Mouse (Mus musculus) kidney, postnatal 4 days (tissue): ENCODE results near the gene Upb1.
A peak's percentile ranks its signal among the peaks of the same experiment; 100 is the strongest.

Experiments used
- DNase-seq, 2 experiments: peaks; one replicate each; pipeline ENCODE4 v3.0.0; 2021; ENCODE audit warnings: mixed read lengths in 2 of 2

Gene Upb1

GRCm38 (mm10) chr10:75428049-75429003, 27.4 kb downstream of the Upb1 start:
- DNase-seq = no peak

DNA sequence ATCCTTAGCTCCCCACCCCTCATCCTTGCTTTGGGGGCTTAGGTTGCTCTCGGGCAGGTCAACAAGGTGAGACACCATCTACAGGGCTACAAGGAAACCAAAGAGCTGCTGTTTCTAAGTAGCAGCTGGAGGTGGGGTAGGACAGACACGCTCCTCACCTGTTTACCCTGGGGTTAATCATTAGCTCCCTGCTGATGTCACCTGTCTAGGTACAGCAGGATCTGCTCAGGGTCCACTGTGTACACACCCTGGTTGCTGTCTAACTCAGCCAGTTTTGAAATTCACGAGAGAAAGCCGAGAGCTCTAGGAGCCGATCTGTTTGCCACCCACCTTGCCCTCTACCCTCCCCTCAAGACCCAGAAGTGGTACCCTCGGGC, 28.1 kb downstream of the Upb1 start:
- DNase-seq = peak in 1 of 2 experiments; percentile 45

- DNase-seq = no peak
Measured at GRCm38 (mm10) chr10:75429522-75430146, 28.7 kb downstream of the Upb1 start.

- no peak for DNase-seq
Measured at GRCm38 (mm10) chr10:75430147-75430537, 29.2 kb downstream of the Upb1 start.

GRCm38 (mm10) chr10:75430633-75431032, 29.7 kb downstream of the Upb1 start:
- no peak for DNase-seq

GRCm38 (mm10) chr10:75436604-75437217, 35.8 kb downstream of the Upb1 start:
- DNase-seq = peak; percentile 82 to 86

DNA sequence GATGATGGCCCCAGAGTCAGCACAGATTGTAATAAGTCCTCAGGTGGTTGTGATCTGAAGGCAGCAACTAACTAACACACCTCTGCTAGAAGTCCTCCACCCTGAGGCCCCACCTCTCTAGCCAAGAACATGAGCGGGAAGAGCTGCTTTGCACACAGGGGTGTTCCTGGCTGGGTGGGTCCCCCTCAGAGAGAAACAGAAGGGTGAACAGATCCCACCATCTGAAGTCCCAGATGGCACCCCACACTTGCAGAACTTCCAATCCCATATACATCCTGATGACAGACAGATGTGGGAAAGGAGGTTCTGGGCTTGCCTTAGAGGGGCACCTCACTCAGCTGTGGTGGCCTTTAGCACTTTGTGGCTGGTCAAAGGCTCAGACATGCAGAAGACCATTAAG, 36.4 kb downstream of the Upb1 start:
- DNase-seq = no peak

DNA sequence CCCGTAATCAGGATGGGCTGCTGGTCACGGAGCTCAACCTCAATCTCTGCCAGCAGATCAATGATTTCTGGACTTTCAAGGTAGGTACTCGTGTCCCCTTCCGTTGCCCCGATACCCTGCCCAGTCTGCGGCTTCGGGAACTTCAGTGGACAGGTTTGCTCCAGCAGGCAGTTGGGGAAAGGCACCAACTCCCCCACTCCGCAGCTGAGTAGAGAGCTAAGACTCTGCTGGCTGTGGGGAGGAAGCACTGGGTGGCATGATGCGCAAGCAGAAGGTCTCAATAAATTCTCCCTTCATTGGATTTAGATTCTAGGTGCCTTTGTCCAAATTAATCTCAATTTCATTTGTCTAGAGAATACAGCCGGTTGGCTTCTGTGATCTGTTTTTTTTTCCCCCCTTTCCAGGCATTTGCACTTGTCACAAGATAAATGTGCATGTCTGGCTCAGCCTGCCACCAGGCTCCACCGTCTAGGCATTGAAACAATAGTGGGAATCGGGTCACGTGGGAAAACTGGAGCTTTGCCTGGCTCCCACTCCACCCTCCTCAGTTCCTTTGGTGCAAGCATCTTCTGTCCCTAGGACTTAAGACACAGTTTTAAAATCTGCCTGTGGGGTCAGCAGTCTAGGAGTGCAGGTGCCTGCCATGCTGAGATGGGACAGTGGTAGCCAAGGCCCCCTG, 37.4 kb downstream of the Upb1 start:
- peak; percentile 68 to 78 for DNase-seq

DNA sequence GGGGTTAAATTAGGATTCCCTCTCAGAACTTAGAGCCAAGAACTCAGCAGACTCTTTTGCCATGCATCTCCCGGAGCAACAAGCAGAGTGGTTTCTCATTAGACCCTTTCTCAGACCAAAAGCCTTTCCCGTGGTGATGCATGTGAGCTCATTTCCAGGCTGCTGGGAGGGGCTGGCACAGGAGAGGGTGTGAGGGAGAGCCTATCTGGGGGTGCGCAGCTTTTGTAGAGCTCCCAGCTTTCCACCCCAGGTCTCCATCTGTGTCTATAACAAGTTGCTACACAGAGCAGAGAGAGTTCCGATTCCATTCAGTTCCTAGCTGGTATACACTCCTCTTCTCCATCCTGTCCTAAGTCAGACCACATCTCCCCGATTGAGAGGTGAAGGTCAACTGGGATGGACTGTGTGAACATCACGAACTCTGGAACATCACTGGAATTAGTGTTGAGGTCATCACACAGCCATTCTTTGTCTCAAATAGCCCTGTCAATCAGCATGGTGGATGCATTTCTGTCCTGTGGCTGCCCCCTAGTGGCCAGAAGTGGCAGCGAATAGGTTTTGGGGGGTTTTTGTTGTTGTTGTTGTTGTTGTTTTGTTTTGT, 38.4 kb downstream of the Upb1 start:
- DNase-seq = peak; percentile 67 to 69

- DNase-seq = no peak
Measured at GRCm38 (mm10) chr10:75440756-75441155, 39.8 kb downstream of the Upb1 start.

GRCm38 (mm10) chr10:75441800-75442199, 40.9 kb downstream of the Upb1 start:
- DNase-seq = no peak

DNA sequence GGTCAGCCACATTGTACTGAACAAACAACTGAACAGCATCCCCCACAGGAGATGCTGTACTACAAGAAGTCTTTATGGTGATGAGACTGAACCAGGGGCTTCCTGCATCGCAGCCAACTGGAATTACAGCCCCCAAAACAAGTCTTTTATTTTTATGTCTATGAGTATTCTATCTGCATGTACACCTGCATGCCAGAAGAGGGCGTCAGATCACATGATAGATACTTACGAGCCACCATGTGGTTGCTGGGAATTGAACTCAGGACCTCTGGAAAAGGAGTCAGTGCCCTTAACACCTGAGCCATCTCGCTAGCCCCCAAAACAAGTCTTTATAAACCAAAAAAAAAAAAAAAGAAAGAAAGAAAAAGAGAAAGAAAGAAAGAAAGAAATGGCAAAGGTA, 42.1 kb downstream of the Upb1 start:
- no peak for DNase-seq

DNA sequence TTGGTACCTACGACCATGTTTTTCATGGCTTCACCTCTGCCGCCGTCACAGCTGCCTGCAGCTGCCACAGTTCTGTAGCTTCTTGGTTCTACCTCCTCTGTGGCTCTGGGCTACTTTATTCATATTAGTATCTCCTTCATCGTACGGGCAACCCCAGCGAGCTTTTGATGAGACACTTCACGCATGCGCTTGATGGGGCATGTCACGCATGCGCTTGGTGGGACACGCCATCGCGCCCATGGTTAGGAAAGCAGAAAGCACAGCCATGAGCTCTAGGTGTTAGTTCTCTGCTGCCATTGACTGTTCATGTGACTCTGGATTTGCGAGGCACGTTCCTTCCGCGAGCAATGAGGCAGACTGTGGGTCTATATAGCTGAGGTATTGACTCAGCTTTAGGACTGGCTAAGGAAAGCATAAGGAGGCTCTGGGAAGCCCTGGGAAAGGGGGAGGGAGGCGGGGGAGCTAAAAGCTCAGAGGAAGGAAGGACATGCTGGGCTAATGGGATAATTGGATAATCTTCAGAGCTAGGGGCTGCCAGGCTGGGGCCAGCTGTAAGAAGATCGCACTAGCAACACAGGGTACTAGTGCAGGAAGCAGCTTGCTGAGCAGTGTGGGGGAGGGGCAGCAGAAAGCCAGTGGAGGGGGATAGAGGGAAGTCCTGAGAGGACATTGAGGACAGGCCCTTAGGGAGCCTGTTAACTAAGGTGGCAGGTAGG, 43.4 kb downstream of the Upb1 start:
- peak; percentile 59 to 73 for DNase-seq

- no peak for DNase-seq
Measured at GRCm38 (mm10) chr10:75445030-75445429, 44.1 kb downstream of the Upb1 start.

DNA sequence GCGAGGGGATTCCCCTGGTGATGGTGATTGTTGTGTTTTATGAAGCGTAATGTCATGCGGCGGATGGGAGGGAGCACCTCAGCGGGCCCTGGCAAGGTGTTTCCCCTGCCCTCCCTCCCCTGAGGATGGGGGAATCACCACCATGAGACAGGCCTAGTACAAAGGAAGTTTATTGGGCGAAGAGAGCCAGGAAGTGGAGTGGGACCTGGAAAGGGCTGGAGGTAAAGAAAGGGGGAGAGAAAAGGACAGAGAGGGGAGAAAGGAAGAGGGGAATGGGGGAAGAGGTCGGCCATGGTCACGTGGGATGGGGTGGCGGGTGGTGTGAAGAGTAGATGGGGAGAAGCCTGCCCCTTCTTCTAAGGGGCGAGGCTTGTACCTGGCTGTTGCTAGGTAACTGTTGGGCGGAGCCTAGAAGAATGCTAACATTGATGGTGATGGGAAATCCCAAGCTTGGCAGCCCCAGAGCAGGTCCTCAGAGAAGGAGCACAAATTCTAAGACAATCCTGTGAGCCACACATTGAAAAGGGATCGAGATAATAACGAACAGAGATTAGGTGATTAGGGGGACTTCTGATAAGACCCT, 45.7 kb downstream of the Upb1 start:
- peak; percentile 36 to 61 for DNase-seq

- no peak for DNase-seq
Measured at GRCm38 (mm10) chr10:75447489-75447888, 46.6 kb downstream of the Upb1 start.

GRCm38 (mm10) chr10:75448806-75449420, 48.0 kb downstream of the Upb1 start:
- DNase-seq = no peak

DNA sequence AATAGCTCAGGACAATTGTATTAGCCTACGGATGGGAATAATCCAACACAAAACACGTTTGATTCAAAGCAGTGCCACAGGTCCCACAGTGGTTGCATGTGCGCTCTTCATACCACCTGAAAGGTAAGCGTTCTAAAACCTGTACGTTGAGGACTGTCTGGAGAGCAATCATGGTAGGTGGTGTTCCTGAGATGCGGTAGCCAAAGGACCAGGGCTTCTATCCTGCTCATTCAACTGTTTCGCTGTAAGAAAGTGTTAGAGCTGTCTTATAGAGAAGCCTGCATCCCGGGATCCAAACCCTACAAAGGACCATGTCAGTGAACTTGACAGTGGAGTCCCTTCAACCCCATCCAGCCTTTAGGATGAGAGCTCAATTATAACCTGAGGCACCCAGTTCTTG, 49.4 kb downstream of the Upb1 start:
- no peak for DNase-seq

DNA sequence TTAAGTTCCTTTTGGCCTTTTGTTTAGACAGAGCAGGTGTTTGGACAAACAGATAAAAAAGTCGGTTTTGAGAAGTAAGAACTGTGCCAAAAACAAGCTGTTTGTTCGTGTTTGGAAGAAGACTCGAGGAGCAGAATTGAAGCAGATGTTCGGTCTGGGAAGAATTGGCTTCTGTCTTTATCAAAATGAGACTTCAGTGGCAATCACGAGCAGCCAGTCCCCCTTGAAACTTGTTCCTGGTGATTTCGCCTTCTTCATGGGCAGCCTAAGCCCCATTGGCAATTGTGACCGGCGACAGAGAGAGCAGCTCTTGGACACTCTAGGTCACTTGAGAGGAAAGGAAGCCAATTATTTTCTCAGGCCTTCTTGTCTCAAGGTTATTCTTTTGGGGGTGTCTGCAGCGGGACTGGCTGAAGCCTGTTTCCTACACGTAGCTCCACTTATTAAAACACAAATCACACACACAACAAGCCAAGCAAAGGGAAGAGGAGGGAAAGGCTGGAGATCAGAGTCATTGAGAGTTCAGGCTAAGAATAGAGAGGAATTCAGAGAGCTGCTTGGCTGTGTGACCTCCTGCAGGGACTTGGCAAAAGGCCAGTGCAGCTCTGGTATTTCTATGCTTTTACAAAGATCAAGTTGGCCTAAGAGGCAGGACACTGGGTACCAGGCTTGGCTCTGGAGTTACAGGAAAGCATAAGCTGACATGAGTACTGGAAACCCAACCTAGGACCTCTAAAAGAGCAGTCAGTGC, 50.3 kb downstream of the Upb1 start:
- peak; percentile 79 to 87 for DNase-seq
